Mouse (Mus musculus): ENCODE measurements around the gene Olfr374. TPM values are rescaled to one million over a fixed set of nuclear protein-coding genes. Genes with fewer than 3 reads are reported as not detected.
A peak's percentile ranks its signal among the peaks of the same experiment; 100 is the strongest.
"Not testable (repeated sequence)": the region's sequence is repeated elsewhere in the genome, so short reads cannot be mapped to it uniquely, and the experiment has no call there.

Olfr374 gene
- total RNA-seq (2021): not detected
- polyA plus RNA-seq (2012; rRNA removed): not detected in 2 replicates
- long read RNA-seq: 0 reads

DNA sequence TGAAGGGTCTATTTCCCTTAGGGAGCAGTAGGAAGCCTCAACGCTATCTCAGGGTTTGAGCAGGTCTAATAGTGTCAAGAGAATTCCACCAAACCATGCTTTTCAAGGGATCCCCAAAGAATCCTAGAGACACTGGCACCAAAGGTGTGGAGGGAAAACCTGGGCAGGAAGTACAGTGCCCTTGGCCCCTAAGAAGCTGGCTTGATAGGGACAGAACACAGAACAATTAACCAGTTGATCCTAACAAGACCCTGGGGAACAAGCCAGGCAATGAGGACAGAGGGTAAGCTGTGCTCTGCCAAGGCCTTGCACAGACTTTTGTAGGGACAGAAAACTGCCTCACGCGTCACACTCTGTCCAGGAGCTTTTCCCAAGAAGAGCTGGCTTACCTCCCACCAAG, at the start of gene Olfr374:
Gene Olfr374, plus strand, starts transcription at position 301 of the 400 bp plus-strand sequence.
- no peak for DNase-seq
- Histone ChIP-seq H3K9ac (ENCODE audit: low read depth, low read length) (no peak within 1 kb of the TSS), H3K36me3 (ENCODE audit: control insufficient read depth, insufficient read depth, low read length) (no peaks in the 10 kb centered on the region), H3K4me3 (no peak within 1 kb of the TSS), H3K4me1 (ENCODE audit: control insufficient read depth, insufficient read depth, low read length) (no peaks in the 10 kb centered on the region), H3K79me2 (replicated peaks; ENCODE audit: control insufficient read depth, insufficient read depth, low read length) (no peaks in the 10 kb centered on the region), H3K27me3 (ENCODE audit: control insufficient read depth, insufficient read depth, low read length) (no peaks in the 10 kb centered on the region), H3K27ac (no peak within 1 kb of the TSS)
- 86% methylated on average over 3 of the region's 3 CpGs for WGBS
- intact Hi-C loops (cut with DNase I): no loop called here
- TF ChIP-seq EP300 (IDR thresholded peaks at IDR 0.05; ENCODE audit: insufficient read depth, low read depth, low read length): no peak

GRCm38 (mm10) chr8:72057643-72058042, 49.2 kb upstream of the Olfr374 start:
- WGBS: 79% methylated on average over 3 of the region's 4 CpGs
- H3K27ac ChIP-seq; H3K79me2 ChIP-seq (replicated peaks; ENCODE audit: control insufficient read depth, insufficient read depth, low read length); intact Hi-C loops (cut with DNase I); H3K9ac ChIP-seq (ENCODE audit: low read depth, low read length); H3K36me3 ChIP-seq (ENCODE audit: control insufficient read depth, insufficient read depth, low read length); H3K4me1 ChIP-seq (ENCODE audit: control insufficient read depth, insufficient read depth, low read length); DNase-seq; H3K27me3 ChIP-seq (ENCODE audit: control insufficient read depth, insufficient read depth, low read length); H3K4me3 ChIP-seq: not testable (repeated sequence)

DNA sequence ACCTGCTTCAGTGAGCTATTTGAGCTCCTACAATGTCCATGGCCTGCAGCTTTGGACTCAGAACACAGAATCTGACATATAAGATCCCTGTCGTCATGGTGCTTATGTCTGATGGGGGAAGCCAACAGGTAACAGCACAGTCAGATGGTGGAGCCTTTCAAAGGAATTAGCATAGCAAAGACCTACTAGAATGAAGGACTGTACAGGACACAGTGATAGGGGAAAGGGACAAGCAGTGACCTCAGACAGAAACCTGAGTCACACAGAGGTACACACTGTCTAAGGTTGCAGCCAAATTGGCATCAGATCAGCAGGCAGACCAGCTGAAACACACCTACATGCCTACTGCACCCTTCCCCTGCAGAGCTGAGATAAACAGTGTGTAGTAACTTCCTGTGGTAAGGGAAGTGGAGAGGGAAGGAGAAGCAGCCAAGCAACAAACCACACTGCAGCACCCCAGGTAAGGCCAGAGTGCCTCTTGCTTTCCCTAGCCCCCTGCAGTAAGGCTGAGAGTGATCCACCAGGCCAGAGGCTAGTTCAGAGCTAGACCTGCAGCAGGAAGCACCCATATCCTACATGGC, 39.9 kb upstream of the Olfr374 start:
- H3K4me1 ChIP-seq (ENCODE audit: control insufficient read depth, insufficient read depth, low read length); H3K27me3 ChIP-seq (ENCODE audit: control insufficient read depth, insufficient read depth, low read length); H3K4me3 ChIP-seq; H3K9ac ChIP-seq (ENCODE audit: low read depth, low read length); intact Hi-C loops (cut with DNase I); H3K36me3 ChIP-seq (ENCODE audit: control insufficient read depth, insufficient read depth, low read length); H3K79me2 ChIP-seq (replicated peaks; ENCODE audit: control insufficient read depth, insufficient read depth, low read length); H3K27ac ChIP-seq; DNase-seq: not testable (repeated sequence)
- 85% methylated on average over 1 of the region's 1 CpGs for WGBS

DNA sequence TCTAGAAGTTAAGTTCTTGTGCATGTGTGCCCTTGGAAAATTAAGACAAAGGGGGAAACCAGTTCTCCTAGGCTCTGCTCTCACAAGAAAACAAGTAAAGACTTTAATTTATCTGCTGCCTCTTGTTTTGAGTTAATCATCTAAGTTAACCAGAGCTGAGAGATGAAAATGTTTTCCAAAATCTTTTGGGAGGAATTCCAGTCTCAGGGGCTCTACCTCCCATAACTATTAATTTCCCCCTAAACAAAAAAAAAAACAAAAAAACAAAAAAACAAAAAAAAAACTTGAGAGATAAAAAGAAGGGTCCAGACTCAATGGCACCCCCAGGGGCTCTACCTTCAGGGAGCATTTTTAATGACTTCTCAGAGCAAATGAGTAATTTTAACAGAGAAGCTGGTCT, 24.0 kb upstream of the Olfr374 start, which contains the start of gene Olfr373:
Gene Olfr373, plus strand, starts transcription at position 301 of the 400 bp plus-strand sequence.
- H3K9ac ChIP-seq (ENCODE audit: low read depth, low read length); H3K36me3 ChIP-seq (ENCODE audit: control insufficient read depth, insufficient read depth, low read length); H3K4me3 ChIP-seq; H3K79me2 ChIP-seq (replicated peaks; ENCODE audit: control insufficient read depth, insufficient read depth, low read length); DNase-seq; intact Hi-C loops (cut with DNase I); H3K27me3 ChIP-seq (ENCODE audit: control insufficient read depth, insufficient read depth, low read length); H3K4me1 ChIP-seq (ENCODE audit: control insufficient read depth, insufficient read depth, low read length); H3K27ac ChIP-seq: not testable (repeated sequence)

GRCm38 (mm10) chr8:72084744-72085143, 22.1 kb upstream of the Olfr374 start:
- no peaks in the 10 kb centered on the region for H3K4me1 ChIP-seq (ENCODE audit: control insufficient read depth, insufficient read depth, low read length)
- WGBS: 62% methylated on average over 5 of the region's 5 CpGs
- no peak for TF ChIP-seq POLR2A (IDR thresholded peaks at IDR 0.05; ENCODE audit: insufficient read depth, low read depth, low read length)
- no peak for TF ChIP-seq CTCF (IDR thresholded peaks at IDR 0.05)
- no peak for TF ChIP-seq EP300 (IDR thresholded peaks at IDR 0.05; ENCODE audit: insufficient read depth, low read depth, low read length)
- H3K79me2 ChIP-seq (replicated peaks; ENCODE audit: control insufficient read depth, insufficient read depth, low read length): no peaks in the 10 kb centered on the region
- H3K36me3 ChIP-seq (ENCODE audit: control insufficient read depth, insufficient read depth, low read length): no peaks in the 10 kb centered on the region
- intact Hi-C loops (cut with DNase I): no loop called here
- no peak for DNase-seq
- no peak overlapping the region for H3K9ac ChIP-seq (ENCODE audit: low read depth, low read length)
- H3K27me3 ChIP-seq (ENCODE audit: control insufficient read depth, insufficient read depth, low read length): no peaks in the 10 kb centered on the region
- H3K27ac ChIP-seq: no peak overlapping the region
- H3K4me3 ChIP-seq: no peak overlapping the region

DNA sequence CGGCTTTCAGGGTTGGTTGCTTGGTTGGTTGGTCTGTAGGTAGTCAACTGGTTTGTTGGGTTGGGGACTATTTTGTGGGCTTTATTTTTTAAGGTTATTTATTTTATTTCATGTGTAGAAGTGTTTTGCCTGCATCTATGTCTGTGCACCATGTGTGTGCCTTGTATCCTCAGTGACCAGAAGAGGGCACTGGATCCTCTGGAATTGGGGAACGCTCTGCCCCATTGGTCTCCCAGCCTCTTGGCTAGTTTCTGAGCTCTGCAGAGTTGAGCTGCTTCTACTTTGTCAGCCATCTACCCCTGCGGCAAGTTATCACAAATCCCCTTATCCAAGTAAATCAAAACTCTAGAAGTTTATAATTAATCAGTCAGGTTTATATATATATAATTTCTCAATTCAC, 19.2 kb upstream of the Olfr374 start:
- H3K9ac ChIP-seq (ENCODE audit: low read depth, low read length); H3K27ac ChIP-seq; H3K4me3 ChIP-seq; H3K27me3 ChIP-seq (ENCODE audit: control insufficient read depth, insufficient read depth, low read length); intact Hi-C loops (cut with DNase I); H3K36me3 ChIP-seq (ENCODE audit: control insufficient read depth, insufficient read depth, low read length); H3K4me1 ChIP-seq (ENCODE audit: control insufficient read depth, insufficient read depth, low read length); DNase-seq; H3K79me2 ChIP-seq (replicated peaks; ENCODE audit: control insufficient read depth, insufficient read depth, low read length): not testable (repeated sequence)
- WGBS: 82% methylated on average over 3 of the region's 3 CpGs

DNA sequence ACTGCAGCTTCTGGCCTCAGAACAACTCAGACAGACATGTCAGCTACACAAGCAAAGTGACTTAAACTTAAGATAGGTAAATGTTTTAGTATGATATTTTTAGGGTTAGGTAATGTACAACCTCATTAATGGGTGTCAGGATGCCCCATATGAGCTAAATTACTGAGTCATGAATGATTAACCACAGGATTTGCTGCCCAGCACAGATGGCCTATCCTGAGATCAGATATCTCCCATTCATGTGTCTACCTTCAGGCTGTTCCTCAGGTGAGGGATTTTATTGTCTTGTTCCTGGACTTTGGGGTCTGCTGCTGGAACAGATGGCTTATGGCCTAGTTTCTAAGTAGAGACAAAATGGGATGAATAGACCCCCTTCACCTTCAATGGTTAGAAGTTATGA, 10.1 kb upstream of the Olfr374 start:
- H3K4me1 ChIP-seq (ENCODE audit: control insufficient read depth, insufficient read depth, low read length); H3K4me3 ChIP-seq; H3K27ac ChIP-seq; H3K9ac ChIP-seq (ENCODE audit: low read depth, low read length); H3K36me3 ChIP-seq (ENCODE audit: control insufficient read depth, insufficient read depth, low read length); H3K27me3 ChIP-seq (ENCODE audit: control insufficient read depth, insufficient read depth, low read length); intact Hi-C loops (cut with DNase I); H3K79me2 ChIP-seq (replicated peaks; ENCODE audit: control insufficient read depth, insufficient read depth, low read length); DNase-seq: not testable (repeated sequence)

DNA sequence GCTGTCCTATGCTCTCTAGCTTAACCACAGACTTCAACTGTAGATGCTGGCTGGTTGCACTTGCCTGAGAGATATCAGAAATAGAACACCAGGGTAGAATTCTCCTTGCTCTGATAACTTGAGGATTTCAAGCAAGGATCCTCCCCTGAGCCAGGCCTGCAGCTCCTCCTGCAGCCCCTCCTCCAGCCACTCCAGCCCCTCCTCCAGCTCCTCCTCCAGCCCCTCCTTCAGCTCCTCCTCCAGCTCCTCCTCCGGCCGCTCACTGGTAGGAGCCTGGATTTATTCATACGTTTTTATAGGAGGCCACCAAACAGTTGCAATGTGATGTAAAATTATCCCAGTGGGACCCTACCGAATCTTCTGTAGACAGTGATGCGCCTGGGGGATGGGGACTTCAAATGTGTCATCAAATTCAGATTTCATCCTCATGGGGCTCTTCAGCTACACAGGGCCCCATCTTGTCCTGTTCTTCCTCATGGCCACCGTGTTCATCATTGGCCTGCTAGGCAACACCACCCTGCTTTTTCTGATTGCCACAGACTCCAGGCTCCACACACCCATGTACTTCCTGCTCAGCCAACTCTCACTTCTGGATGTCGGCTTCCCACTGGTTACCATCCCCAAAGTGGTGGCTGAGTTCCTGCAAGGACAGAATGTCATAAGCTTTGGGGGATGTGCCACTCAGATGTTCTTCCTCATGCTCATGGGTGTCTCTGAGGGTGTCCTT, 7.3 kb upstream of the Olfr374 start:
- WGBS: 52% methylated on average over 6 of the region's 7 CpGs
- H3K4me3 ChIP-seq; H3K4me1 ChIP-seq (ENCODE audit: control insufficient read depth, insufficient read depth, low read length); intact Hi-C loops (cut with DNase I); H3K36me3 ChIP-seq (ENCODE audit: control insufficient read depth, insufficient read depth, low read length); H3K27ac ChIP-seq; H3K79me2 ChIP-seq (replicated peaks; ENCODE audit: control insufficient read depth, insufficient read depth, low read length); H3K27me3 ChIP-seq (ENCODE audit: control insufficient read depth, insufficient read depth, low read length); H3K9ac ChIP-seq (ENCODE audit: low read depth, low read length): not testable (repeated sequence)
- DNase-seq: peak; percentile 42 to 50
